Mouse (Mus musculus) lung, adult 2 months (tissue): ENCODE results near the gene Eif2d.

Experiments
- CTCF ChIP-seq: fragments of 200-500 bp; IDR thresholded peaks from 2 replicates; pipeline ENCODE4 v1.5.1; 2011; ENCODE audit warnings: mild to moderate bottlenecking, low read length, control low read depth; ENCODE audit not compliant: insufficient read depth
- POLR2A ChIP-seq: fragments of 200-500 bp; IDR thresholded peaks from 2 replicates; pipeline ENCODE4 v1.6.1; 2011; ENCODE audit warnings: low read depth, mild to moderate bottlenecking, control low read depth, low read length, borderline replicate concordance; ENCODE audit errors: extremely low read depth

DNA sequence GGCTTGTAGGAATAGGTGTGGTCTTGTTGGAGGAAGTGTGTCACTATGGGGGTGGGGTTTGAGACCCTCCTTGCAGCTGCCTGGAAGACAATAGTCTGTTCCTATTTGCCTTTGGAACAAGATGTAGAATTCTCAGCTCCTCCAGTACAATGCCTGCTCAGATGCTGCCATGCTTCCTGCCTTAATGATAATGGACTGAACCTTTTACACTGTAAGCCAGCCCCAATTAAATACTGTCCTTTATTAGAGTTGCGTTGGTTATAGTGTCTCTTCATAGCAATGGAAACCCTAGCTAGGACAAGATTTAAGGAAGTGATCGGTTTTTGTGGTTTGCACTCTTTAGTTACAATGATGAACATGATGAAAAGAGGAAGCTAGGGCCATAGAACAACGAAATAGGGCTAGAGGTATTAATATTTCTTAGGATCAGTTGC is 6.8 kb upstream of the Eif2d start:
- TF ChIP-seq POLR2A (no peak), CTCF (no peak)
